Mouse (Mus musculus) lung, adult 2 months (tissue): ENCODE data around the gene Cyp26a1. TPM values are rescaled to one million over a fixed set of nuclear protein-coding genes. Genes with fewer than 3 reads are reported as not detected.

ENCODE experiments used
- DNase-seq: peaks from one replicate; pipeline ENCODE4 v3.0.0; 2022
- H3K4me1 ChIP-seq: fragments of 200-500 bp; 2 replicates; pipeline ENCODE4 v1.6.1; 2011; ENCODE audit warnings: low read length; ENCODE audit not compliant: control insufficient read depth, insufficient read depth
- H3K4me3 ChIP-seq: fragments of 200-500 bp; replicated peaks from 2 replicates; pipeline ENCODE3; 2011; ENCODE audit warnings: low read depth, mild to moderate bottlenecking, control low read depth, low read length; ENCODE audit errors: extremely low read depth
- CTCF ChIP-seq: fragments of 200-500 bp; IDR thresholded peaks from 2 replicates; pipeline ENCODE4 v1.5.1; 2011; ENCODE audit warnings: mild to moderate bottlenecking, low read length, control low read depth; ENCODE audit not compliant: insufficient read depth
- POLR2A ChIP-seq: fragments of 200-500 bp; IDR thresholded peaks from 2 replicates; pipeline ENCODE4 v1.6.1; 2011; ENCODE audit warnings: low read depth, mild to moderate bottlenecking, control low read depth, low read length, borderline replicate concordance; ENCODE audit errors: extremely low read depth
- WGBS: fragments of 180-500 bp; shearing (Covaris S2); methylation state at CpG from one replicate; pipeline ENCODE4 v1.1.7; 2018; 5-methylcytosine and 5-hydroxymethylcytosine counted together
- polyA plus RNA-seq: library from polyadenylated mRNA; depleted of rRNA; stranded (reverse); fragments of >200 nt; gene quantifications from 2 replicates; pipeline ENCODE4 v1.2.3, GENCODE M21; 2012; rRNA removed

Cyp26a1 gene
- polyA plus RNA-seq = 0.06 and 0.23 TPM in 2 replicates

DNA sequence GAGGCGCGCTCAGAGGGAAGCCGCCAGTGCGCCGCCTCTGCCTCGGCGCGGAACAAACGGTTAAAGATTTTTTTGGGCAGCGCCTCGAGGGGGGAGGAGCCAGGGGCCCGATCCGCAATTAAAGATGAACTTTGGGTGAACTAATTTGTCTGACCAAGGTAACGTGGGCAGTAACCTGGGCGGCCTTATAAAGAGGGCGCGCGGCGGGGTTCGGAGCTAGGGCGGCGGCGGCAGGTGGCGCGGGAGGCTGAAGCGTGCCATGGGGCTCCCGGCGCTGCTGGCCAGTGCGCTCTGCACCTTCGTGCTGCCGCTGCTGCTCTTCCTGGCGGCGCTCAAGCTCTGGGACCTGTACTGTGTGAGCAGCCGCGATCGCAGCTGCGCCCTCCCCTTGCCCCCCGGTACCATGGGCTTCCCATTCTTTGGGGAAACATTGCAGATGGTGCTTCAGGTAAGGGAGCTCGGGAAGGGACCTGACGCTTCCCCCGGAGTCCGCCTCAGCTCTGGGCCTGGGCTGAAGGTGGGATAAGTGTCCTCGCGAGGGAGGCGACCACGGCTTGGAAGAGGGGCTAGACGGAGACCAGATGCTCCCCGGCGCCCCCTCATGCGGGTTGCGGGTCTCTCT, at the start of gene Cyp26a1:
Gene Cyp26a1 (plus strand): TSS at position 148 of the 622 bp plus-strand sequence.
- DNase-seq = no peak
- TF ChIP-seq CTCF (no peak), POLR2A (no peak)
- Histone ChIP-seq H3K4me1 (no peaks in the 10 kb centered on the region), H3K4me3 (no peak within 1 kb of the TSS)
- WGBS = under 1% methylated on average over 51 of the region's 51 CpGs

DNA sequence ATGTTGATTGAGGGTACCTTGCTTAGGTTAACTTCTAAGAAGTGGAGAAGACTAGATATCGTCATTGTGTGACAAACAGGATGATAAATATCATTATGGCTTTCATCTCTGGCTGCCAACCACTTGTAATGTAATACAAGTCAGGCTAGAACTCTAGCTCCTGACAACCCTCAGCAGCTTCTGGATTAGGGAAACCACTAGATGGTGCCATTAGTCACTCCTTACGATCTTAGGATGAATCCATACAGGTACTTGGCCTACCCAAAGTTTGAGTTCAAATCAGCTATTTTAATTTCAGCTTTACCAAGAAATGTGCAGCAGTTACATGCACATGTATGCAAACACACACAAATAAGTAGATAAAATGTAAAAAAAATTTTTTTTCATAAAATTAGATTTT, 49.6 kb upstream of the Cyp26a1 start:
- WGBS = 37% methylated on average over 2 of the region's 2 CpGs
- Histone ChIP-seq H3K4me3 (no peak overlapping the region), H3K4me1 (no peaks in the 10 kb centered on the region)
- DNase-seq = no peak
- TF ChIP-seq CTCF = no peak
- TF ChIP-seq POLR2A = no peak

DNA sequence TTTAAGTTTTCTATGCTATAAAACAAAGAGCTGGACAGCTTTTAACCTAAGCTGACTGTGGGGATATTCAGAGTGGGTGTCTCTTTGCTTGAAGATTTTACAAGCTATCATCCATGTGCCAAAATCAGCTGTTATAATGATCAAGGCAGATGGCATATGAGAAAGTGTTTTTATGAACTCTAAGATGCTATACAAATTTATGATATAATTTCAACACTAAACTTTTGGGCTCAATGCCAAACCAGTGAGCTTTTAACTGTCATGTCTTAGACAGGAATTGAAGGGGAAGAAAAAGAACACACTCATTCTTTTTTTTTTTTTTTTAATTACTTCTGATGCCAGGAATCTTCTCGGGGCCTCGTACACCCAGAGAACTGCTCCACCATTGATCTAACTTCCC, 47.1 kb upstream of the Cyp26a1 start:
- no peaks in the 10 kb centered on the region for H3K4me1 ChIP-seq
- 59% methylated on average over 2 of the region's 2 CpGs for WGBS
- H3K4me3 ChIP-seq = no peak overlapping the region
- no peak for DNase-seq
- TF ChIP-seq POLR2A (no peak), CTCF (no peak)

DNA sequence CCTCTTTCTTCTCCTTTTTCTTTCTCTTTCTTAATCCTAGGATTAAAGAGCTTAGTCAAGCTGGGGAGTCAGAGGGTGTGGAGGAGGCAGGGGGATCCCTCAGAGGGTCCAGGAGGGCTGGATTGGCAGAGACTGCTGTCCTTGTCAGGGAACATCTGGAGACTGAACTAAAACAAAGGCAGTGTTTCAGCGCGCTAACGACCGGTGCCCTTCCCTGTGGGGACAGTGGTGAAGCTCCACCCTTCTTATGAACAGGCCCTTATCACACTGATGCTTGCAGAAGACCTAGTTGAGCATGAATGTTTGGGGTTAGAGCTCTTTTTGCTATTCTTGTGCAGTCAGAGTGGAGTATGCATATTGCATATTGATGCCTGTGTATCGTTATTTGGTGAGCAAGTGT, 43.6 kb upstream of the Cyp26a1 start:
- TF ChIP-seq CTCF = no peak
- H3K4me1 ChIP-seq = peaks cover 3% of the 10 kb centered on the region; the same call in 1 of the 2 replicates
- no peak for DNase-seq
- 68% methylated on average over 5 of the region's 5 CpGs for WGBS
- H3K4me3 ChIP-seq = no peak overlapping the region

DNA sequence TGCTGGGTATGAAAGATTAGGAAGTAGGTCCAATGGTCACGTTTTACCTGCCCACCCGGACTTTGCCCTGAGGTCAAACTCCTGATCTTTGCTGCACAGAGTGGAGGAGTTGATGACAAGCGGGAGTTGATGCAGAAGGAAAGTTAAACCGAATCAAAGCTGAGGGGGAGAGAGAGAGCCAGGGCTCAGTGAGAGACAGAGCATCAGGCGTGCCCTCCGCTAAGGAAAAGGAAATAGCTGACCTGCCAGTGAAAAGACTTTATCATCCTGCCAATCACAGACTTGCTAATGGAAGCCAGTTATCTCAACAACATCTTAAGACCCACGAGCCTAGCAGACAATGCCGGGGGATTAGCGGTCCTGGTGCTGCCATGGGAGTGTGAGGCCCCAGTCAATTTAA, 41.2 kb upstream of the Cyp26a1 start:
- TF ChIP-seq POLR2A (no peak), CTCF (no peak)
- DNase-seq = no peak
- WGBS = 36% methylated on average over 9 of the region's 9 CpGs

DNA sequence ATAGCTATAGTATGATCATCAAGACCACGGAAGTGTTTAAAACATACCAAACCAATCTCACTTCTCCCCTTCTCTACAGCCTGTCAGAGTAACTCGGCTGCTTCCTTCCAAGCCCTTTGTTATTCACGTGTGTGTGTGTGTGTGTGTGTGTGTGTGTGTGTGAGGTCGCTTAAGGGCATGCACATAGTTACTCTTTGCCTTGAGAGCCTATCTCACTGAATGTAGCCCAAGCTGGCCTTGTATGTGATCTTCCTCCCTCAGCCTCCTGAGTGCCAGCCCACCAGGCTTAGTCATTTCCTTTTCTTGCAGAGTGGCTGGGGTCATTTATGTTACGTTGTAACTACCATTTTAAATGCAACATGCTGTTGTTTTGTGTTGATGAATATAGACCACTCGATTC, 32.3 kb upstream of the Cyp26a1 start:
- DNase-seq = no peak
- no peak for TF ChIP-seq POLR2A
- Histone ChIP-seq H3K4me1 (no peaks in the 10 kb centered on the region), H3K4me3 (no peak overlapping the region)
- 66% methylated on average over 6 of the region's 6 CpGs for WGBS

More for the DNA sequence above, 41.2 kb upstream of the Cyp26a1 start:
- H3K4me3 ChIP-seq = no peak overlapping the region
- peaks cover 3% of the 10 kb centered on the region; the same call in 1 of the 2 replicates for H3K4me1 ChIP-seq

DNA sequence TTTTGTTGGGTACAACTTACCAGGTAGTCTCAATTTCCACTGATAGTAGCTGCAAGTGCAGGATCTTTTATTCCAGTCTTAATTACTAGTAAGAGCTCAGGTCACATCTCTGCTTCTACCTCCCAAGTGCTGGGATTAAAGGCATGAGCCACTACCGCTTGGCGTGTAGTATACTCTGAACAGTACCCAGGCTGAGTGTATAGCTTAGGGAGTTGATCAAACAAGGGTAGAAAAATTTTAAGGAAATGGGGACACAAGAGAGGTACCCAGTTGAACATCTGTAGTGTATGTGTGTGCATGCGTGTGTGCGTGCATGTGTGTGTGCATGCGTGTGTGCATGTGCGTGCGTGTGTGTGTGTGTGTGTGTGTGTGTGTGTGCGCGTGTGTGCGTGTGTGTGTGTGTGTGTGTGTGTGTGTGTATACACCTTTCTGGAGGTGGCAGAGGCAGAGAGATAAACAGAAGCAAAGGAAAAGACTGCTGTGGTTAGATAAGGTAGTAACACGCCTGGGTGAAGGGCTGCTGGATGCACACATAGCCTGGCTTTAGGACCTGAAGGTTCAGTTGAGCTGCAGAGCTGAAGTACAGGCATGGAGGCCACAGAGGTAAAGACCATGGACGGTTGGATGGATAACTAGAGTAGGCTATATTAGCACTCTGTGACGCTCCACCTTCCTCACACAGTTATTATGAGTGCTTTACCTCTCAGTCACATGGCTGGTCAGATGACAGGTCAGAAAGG, 29.6 kb upstream of the Cyp26a1 start:
- Histone ChIP-seq H3K4me3 (no peak overlapping the region), H3K4me1 (no peaks in the 10 kb centered on the region)
- no peak for DNase-seq
- WGBS = 79% methylated on average over 13 of the region's 13 CpGs
- TF ChIP-seq POLR2A (no peak), CTCF (no peak)

DNA sequence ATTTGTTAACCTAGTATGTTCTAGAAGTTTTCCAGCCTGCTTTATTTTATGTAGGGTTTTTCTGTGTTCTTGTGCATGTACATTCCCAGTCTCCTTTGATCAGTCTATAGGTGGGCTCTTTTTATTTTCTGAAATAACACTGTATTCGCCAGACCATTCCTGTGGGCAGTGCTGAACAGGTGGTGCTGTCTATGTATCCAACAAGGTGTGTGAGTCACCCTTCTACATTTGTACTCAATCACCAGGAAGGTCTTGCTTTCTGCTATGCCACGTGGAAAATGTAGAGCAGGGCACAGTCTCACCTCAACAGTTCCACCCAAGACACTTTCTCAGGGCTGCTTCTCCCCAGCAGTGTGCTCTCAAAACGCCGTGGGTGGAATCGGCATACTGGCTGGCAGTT, 28.9 kb upstream of the Cyp26a1 start:
- 88% methylated on average over 5 of the region's 5 CpGs for WGBS
- Histone ChIP-seq H3K4me1 (no peaks in the 10 kb centered on the region), H3K4me3 (no peak overlapping the region)
- TF ChIP-seq POLR2A = no peak
- TF ChIP-seq CTCF = no peak
- no peak for DNase-seq

DNA sequence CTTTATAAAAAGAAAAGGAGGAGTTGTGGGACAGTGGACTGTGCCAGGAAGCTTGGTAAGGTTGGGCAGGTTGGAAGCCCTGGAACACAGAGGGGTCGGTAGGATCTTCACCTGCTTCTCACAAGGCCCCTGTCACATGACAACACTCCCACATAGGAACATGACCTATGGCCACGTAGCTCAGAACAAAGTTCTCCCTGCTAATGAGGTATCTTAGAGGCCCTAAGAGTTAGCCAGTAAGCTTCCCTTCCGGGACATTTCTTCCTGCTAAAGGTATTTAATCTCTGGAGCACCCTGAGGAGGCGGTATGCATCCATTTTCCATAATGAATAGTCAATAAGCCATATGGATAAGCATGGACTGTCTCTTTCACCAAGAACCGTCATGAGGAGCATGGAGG, 28.1 kb upstream of the Cyp26a1 start:
- 91% methylated on average over 5 of the region's 5 CpGs for WGBS
- Histone ChIP-seq H3K4me1 (no peaks in the 10 kb centered on the region), H3K4me3 (no peak overlapping the region)
- DNase-seq = no peak
- TF ChIP-seq POLR2A = no peak
- TF ChIP-seq CTCF = no peak

DNA sequence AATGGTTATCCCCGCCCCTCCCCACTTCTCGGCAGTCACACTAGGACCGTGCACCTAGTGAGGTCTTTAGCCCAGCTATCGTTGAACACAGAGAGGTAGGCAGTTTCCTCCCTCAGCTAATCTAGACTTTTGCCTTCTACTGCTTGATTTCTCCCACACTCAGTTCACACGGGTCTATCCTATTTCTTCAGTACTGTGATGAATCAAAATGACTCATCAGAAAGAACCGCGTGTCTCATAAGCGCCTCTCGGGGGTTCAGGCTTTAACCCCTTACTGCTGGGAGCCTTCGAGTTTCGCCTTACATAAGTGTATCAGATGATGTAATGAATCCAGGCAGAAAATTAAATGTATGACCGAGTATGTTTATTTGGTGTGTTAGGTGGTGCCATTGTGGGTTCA, 24.2 kb upstream of the Cyp26a1 start:
- TF ChIP-seq POLR2A = no peak
- TF ChIP-seq CTCF = no peak
- no peak for DNase-seq
- 49% methylated on average over 12 of the region's 12 CpGs for WGBS
- H3K4me3 ChIP-seq = no peak overlapping the region
- no peaks in the 10 kb centered on the region; the same call in 1 of the 2 replicates for H3K4me1 ChIP-seq
